Mouse (Mus musculus): ENCODE results near the gene Jak3. TPM values are rescaled to one million over a fixed set of nuclear protein-coding genes. Genes with fewer than 3 reads are reported as not detected.

Jak3 gene
- polyA plus RNA-seq, 1 experiment from 2014 or later, result 1.6 TPM

DNA sequence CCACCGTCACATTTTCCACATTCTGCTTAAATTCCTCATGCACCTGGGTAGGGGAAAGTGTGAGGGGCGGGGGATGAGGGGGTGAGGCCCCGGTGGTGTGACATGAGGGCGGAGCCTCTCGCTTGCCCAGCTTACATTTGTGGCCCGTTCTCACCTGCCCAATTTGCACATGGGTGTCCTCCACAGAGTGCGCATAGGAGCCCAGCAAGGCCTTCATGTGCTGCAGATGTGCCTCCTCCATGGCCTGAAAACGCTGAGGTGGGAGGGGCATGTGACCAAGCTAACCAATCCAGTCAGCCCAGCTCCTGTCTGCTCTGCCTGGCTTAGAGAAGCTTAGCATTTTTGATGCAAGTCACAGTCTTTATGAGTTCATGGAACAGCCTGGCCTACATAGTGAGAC is 39.4 kb downstream of the Jak3 start:
- 59% methylated on average over 8 of the region's 8 CpGs for WGBS
- Histone ChIP-seq H3K9me3 (replicated peaks) (no peaks in the 10 kb centered on the region), H3K27me3 (no peaks in the 10 kb centered on the region), H3K27ac (no peak overlapping the region; the same call in 1 of the 2 replicates), H3K4me3 (no peak overlapping the region), H3K4me1 (peaks cover 25% of the 10 kb centered on the region), H3K36me3 (ENCODE audit: poor library complexity, severe bottlenecking) (peaks cover 58% of the 10 kb centered on the region), H3K4me2 (no peak overlapping the region), H3K9ac (no peak overlapping the region)
- ATAC-seq, result no peak

DNA sequence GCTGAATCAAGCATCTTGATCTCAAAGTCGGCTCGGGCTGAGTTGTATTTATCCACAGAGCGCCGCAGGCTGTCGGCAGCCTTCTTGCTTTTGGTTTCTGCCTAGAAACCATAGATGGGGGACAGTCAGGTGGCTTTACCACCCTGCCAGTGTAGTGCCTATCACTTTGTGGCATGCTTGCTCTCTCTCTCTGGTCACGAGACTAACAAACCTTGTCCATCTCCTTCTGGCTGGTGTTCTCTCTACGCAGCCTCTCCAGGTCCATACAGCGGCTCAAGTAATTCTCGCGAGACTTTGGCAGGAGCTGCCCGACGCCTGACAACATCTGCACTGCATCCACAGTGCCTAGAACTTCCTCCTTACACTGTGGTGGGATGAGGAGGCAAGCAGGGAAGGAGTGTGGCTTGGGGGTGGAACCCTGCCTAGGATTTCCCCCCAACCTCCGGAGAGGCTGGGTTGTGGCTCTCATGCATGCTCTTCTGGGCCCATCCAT is 40.5 kb downstream of the Jak3 start:
- no peak overlapping the region for H3K27ac ChIP-seq
- H3K9me3 ChIP-seq (replicated peaks), result no peaks in the 10 kb centered on the region
- no peak overlapping the region for H3K4me2 ChIP-seq
- peaks cover 57% of the 10 kb centered on the region for H3K36me3 ChIP-seq (ENCODE audit: poor library complexity, severe bottlenecking)
- no peak overlapping the region for H3K9ac ChIP-seq
- peaks cover 36% of the 10 kb centered on the region for H3K4me1 ChIP-seq
- ATAC-seq, result no peak
- H3K27me3 ChIP-seq, result no peaks in the 10 kb centered on the region
- 89% methylated on average over 13 of the region's 13 CpGs for whole genome bisulfite sequencing
- no peak overlapping the region for H3K4me3 ChIP-seq

DNA sequence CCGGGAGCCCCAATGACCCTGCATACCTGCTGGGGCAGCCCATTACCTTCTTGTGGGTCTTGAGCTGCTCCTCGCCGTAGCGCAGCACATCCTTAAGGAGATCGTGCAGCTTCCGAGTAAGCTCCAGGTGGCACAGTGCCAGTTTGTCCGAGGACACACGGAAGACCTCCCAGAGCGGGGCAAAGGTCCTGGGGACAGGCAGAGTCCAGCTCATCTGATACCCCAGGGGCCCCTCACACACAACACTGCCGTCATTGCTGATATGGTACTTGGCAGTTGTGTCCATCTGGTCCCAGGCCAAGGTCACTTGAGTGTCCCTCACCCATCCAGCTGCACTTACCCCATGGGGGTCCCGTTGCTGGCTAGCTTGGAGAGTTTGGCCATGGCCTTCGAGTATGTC is 41.0 kb downstream of the Jak3 start:
- H3K4me2 ChIP-seq, result no peak overlapping the region
- no peak overlapping the region for H3K27ac ChIP-seq
- 87% methylated on average over 12 of the region's 12 CpGs for WGBS
- H3K9me3 ChIP-seq (replicated peaks), result no peaks in the 10 kb centered on the region
- H3K9ac ChIP-seq, result no peak overlapping the region
- no peak for ATAC-seq
- H3K36me3 ChIP-seq (ENCODE audit: poor library complexity, severe bottlenecking), result peaks cover 53% of the 10 kb centered on the region
- H3K27me3 ChIP-seq, result no peaks in the 10 kb centered on the region
- peaks cover 41% of the 10 kb centered on the region for H3K4me1 ChIP-seq
- no peak overlapping the region for H3K4me3 ChIP-seq

DNA sequence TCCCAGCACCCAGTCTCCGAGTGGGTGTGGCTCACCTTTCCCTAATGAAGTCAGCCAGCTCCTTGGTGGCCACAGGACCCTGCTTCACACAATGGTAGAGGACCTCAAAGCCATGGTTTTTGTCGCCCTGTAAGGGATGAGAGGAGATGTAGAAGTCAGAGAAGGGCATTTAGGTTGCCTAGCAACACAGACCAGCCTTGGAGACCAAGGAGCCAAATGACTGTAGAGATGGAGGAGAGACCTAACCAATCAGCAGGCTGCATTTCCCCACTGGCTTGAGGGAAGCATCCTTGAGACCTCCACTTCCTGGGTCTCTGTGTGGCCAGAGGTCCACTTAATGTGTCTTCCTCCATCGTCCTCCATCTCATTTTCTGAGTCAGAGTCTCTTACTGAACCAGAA is 42.2 kb downstream of the Jak3 start:
- H3K4me1 ChIP-seq, result peaks cover 48% of the 10 kb centered on the region
- H3K9ac ChIP-seq, result no peak overlapping the region
- ATAC-seq, result no peak
- peak overlapping the region; percentile 90 for H3K27ac ChIP-seq
- no peaks in the 10 kb centered on the region for H3K27me3 ChIP-seq
- H3K9me3 ChIP-seq (replicated peaks), result no peaks in the 10 kb centered on the region
- no peak overlapping the region for H3K4me3 ChIP-seq
- peaks cover 42% of the 10 kb centered on the region for H3K36me3 ChIP-seq (ENCODE audit: poor library complexity, severe bottlenecking)
- WGBS, result 38% methylated on average over 3 of the region's 3 CpGs
- H3K4me2 ChIP-seq, result 0 out of 2 replicates have a peak overlapping the region, but pooled peaks have one; percentile 49

DNA sequence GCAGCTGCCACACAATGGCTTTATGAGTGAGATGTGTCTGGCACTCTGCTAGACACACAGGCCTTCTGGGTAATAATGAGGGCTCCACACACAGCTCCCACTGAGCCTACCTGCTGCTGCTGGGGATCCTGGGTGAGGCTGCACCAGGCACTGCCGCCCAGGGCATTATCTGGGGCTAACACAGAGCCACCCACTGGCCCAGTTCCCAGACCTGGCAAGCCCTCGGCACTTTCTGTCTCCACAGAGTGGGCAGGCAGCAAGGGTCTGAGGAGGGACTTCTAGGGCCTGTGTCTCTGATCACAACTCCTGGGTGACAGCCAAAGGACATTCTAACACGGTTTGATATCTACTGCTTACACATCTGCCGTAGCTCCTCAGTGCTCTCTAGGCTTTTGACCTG is 43.1 kb downstream of the Jak3 start:
- H3K4me2 ChIP-seq, result peak overlapping the region; percentile 49; the same call in 1 of the 2 replicates
- H3K36me3 ChIP-seq (ENCODE audit: poor library complexity, severe bottlenecking), result peaks cover 36% of the 10 kb centered on the region
- H3K9ac ChIP-seq, result 0 out of 2 replicates have a peak overlapping the region, but pooled peaks have one; percentile 26
- no peaks in the 10 kb centered on the region for H3K27me3 ChIP-seq
- WGBS, result 30% methylated on average over 4 of the region's 4 CpGs
- no peaks in the 10 kb centered on the region for H3K9me3 ChIP-seq (replicated peaks)
- H3K4me1 ChIP-seq, result peaks cover 55% of the 10 kb centered on the region
- H3K4me3 ChIP-seq, result no peak overlapping the region
- H3K27ac ChIP-seq, result peak overlapping the region; percentile 90
- peak; percentile 68 for ATAC-seq

DNA sequence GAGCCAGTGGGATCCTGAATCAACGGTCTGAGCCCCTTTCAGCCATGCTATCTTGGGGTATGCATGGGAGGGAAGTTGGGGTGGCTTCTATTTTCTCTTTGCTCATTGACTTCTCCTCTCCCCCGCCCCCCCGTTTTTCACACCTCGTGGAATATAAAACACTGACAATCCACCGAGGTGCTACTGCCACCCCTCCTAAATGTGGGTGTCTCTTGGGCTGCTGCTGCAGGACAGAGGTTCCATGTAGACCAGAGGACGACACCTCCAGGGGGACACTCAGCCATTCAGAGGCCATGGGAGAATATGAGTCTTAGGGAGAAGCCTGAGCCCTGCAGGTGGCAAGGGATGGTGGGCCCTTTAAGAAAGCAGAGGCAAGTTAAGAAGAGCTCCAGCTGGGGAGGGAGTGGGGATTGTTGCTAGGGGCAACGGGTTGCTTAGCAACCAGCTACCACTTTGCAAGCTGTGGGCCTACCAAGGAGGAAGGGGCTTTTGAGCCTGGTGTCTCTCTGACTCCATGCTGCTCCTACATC is 43.9 kb downstream of the Jak3 start:
- Histone ChIP-seq H3K27ac (peak overlapping the region; percentile 90), H3K9me3 (replicated peaks) (no peaks in the 10 kb centered on the region), H3K9ac (peak overlapping the region; percentile 37), H3K4me2 (peak overlapping the region; percentile 49), H3K36me3 (ENCODE audit: poor library complexity, severe bottlenecking) (peaks cover 30% of the 10 kb centered on the region), H3K4me1 (peaks cover 62% of the 10 kb centered on the region), H3K27me3 (no peaks in the 10 kb centered on the region), H3K4me3 (no peak overlapping the region; the same call in 1 of the 2 replicates)
- WGBS, result 15% methylated on average over 7 of the region's 7 CpGs
- peak; percentile 85 for ATAC-seq

DNA sequence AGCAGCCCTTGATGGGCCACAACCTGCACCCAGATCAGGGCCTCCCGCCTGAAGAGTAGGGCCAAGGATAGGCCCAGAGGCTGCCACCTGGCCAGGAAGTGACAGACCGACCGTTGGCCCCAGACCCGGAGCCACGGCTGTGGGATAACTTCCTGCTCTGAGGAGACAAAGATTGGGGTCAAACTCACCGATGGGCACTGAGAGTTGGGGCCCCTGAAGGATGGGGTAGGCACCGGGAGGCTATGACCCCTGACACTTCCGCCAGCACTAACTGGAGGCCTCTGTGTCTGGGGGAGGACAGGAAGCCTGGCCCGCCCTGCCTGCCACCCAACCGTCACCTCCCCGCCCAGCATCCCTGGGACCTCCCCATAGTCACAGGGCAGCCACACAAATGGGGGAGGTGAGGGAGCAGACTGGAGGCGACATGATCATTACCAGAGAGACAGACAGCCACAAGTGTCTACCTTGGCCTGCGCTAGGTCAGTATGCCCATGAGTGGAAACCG is 47.0 kb downstream of the Jak3 start:
- Histone ChIP-seq H3K9me3 (replicated peaks) (no peaks in the 10 kb centered on the region), H3K4me1 (peaks cover 63% of the 10 kb centered on the region), H3K9ac (no peak overlapping the region), H3K4me3 (no peak overlapping the region), H3K36me3 (ENCODE audit: poor library complexity, severe bottlenecking) (peaks cover 2% of the 10 kb centered on the region), H3K4me2 (no peak overlapping the region), H3K27ac (no peak overlapping the region), H3K27me3 (no peaks in the 10 kb centered on the region)
- WGBS, result 79% methylated on average over 14 of the region's 14 CpGs
- ATAC-seq, result no peak

DNA sequence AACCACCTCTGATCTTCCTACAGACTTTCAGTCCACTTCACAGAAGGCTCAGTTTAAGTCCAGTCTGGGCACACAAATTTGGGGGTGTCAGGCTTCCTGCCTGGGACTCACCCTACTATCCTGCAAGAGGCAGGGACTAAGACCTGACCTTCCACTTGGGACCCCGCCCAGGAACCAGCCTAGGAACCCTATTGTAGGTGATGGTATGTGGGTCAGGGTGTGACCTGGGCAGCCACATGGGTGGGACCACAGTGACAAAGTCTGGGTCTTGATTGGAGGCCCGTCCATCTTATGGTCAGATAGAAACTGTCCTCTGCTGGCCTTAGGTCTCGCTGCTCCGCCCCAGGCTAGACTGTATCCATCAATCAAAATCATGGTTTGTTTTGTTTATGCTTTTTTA is 48.3 kb downstream of the Jak3 start:
- 70% methylated on average over 4 of the region's 4 CpGs for WGBS
- peak overlapping the region; percentile 79 for H3K4me3 ChIP-seq

DNA sequence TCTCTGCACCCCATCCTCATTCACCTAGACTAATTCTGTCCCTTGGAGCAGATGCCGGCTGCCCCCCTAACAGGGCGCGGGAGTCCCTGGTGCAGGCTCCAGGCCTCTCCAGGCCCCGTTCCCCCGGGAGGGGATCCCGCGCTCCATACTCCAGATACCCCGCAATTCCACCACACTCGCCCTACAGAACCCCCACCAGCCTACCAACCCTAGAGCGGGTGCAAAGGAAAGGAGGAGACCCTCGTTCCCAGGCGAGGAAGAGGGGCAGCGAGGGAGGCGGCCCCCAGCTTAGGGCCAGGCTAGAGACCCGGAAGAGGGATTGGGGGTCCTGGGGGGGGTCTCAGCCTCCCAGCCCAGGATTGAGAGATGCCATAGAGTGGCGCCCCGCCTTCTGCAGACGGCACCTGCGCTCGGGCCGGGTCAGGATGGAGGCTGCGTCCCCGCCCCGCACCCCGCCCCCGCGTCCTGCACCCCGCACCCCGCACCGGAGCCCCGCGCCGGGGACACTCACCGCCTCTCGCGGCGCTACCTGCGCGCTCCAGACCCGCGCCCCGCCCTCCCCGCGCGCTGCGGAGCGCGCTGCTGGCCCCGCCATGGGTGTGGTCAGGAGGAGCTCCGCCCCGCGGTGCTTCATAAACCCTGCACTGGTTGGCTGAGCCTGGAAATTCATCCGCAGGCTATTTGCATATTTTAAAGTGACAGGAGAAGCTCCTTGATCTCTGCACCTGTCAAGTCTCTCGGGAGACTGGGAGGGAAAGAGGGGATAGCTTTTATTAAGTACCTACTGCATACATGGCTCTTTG is 49.2 kb downstream of the Jak3 start, which contains the start of gene Fcho1:
Fcho1 (minus strand) TSS at position 595 of the 803 bp plus-strand sequence.
- no peak within 1 kb of the TSS for H3K27ac ChIP-seq
- H3K4me1 ChIP-seq, result peaks cover 49% of the 10 kb centered on the region
- H3K9me3 ChIP-seq (replicated peaks), result no peaks in the 10 kb centered on the region
- WGBS, result under 1% methylated on average over 40 of the region's 54 CpGs
- H3K36me3 ChIP-seq (ENCODE audit: poor library complexity, severe bottlenecking), result no peaks in the 10 kb centered on the region
- H3K9ac ChIP-seq, result peak within 1 kb of the TSS; percentile 81
- H3K27me3 ChIP-seq, result no peaks in the 10 kb centered on the region
- peak within 1 kb of the TSS; percentile 79 for H3K4me3 ChIP-seq
- peak within 1 kb of the TSS; percentile 87 for H3K4me2 ChIP-seq
- peak; percentile 80 for ATAC-seq

More for the DNA sequence above, 48.3 kb downstream of the Jak3 start:
- peak overlapping the region; percentile 87 for H3K4me2 ChIP-seq
- H3K27me3 ChIP-seq, result no peaks in the 10 kb centered on the region
- no peaks in the 10 kb centered on the region for H3K9me3 ChIP-seq (replicated peaks)
- no peak for ATAC-seq
- H3K27ac ChIP-seq, result no peak overlapping the region
- H3K36me3 ChIP-seq (ENCODE audit: poor library complexity, severe bottlenecking), result no peaks in the 10 kb centered on the region
- H3K9ac ChIP-seq, result peak overlapping the region; percentile 81; the same call in 1 of the 2 replicates
- peaks cover 58% of the 10 kb centered on the region for H3K4me1 ChIP-seq

DNA sequence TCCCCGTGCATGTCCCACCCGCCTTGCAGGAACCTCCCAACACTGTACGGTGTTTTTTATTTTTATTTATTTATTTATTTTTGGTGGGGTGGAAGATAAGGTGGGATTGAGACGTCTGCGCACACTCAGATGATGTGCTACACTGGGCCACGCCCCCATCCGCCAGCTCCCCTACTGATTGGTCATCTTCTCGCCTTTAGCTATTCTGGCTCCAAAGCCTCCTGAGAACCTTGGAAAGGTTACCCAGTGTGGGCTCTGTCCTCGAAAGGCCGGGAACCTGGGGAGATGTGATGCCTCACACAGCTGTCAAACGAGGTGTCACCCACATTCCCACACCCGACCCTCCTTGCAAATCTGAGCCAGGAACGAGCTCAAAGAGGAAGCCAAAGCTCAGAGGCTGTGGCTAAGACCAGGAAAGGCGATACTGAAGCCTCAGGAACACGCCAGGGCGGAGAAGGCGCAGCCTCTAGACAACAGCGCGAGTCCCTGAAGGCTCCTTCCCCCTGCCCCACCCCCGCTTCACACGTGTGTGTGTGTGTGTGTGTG is 52.2 kb downstream of the Jak3 start:
- peak overlapping the region; percentile 67 for H3K4me2 ChIP-seq
- WGBS, result 5% methylated on average over 21 of the region's 21 CpGs
- H3K27me3 ChIP-seq, result peaks cover 2% of the 10 kb centered on the region; the same call in 1 of the 2 replicates
- H3K4me1 ChIP-seq, result peaks cover 23% of the 10 kb centered on the region
- no peaks in the 10 kb centered on the region for H3K36me3 ChIP-seq (ENCODE audit: poor library complexity, severe bottlenecking)
- H3K27ac ChIP-seq, result peak overlapping the region; percentile 67
- H3K9me3 ChIP-seq (replicated peaks), result no peaks in the 10 kb centered on the region
- peak overlapping the region; percentile 64 for H3K9ac ChIP-seq
- peak overlapping the region; percentile 39 for H3K4me3 ChIP-seq
- peak; percentile 46 for ATAC-seq

DNA sequence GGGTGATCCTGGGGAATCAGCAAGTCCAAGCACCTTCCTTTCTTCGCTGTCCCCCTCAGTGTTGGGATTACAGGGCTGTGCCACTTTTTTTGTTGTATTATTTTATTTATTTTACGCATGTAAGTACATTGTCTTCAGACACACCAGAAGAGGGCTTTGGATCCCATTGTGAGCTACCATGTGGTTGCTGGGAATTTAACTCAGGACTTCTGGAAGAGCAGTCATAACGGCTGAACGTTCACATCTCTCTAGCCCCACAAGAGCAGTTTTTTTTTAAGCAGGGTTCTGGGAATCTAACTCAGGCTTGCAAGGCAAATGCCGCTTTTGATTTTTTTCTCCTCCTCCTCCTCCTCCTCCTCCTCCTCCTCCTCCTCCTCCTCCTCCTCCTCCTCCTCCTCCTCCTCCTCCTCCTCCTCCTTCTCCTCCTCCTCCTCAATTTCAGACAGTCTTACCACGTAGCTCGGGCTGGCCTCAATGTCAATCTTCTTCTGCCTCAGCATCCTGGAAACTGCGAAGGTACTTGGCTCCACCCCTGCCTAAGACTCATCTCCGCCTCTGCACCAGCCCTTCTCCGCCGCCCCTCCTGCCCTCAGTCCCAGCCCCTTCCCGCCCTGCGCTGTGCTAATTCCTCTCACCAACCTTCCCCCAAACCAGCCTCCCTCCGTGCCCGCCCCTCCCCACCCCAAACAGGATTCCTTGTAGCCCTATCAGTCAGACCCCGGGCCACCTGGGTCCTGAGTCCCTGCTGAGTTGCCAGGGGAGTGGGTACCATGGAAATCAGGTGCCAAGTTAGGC is 52.9 kb downstream of the Jak3 start:
- Histone ChIP-seq H3K9me3 (replicated peaks) (no peaks in the 10 kb centered on the region), H3K9ac (peak overlapping the region; percentile 64), H3K4me1 (peaks cover 19% of the 10 kb centered on the region), H3K27ac (no peak overlapping the region), H3K4me2 (peak overlapping the region; percentile 67), H3K36me3 (ENCODE audit: poor library complexity, severe bottlenecking) (no peaks in the 10 kb centered on the region), H3K27me3 (peaks cover 2% of the 10 kb centered on the region; the same call in 1 of the 2 replicates), H3K4me3 (peak overlapping the region; percentile 39)
- peak; percentile 19; the same call in 1 of the 2 replicates for ATAC-seq
- WGBS, result 4% methylated on average over 14 of the region's 16 CpGs

All from forebrain, embryonic 13.5 days (tissue).